Mouse (Mus musculus) thymus, adult 2 months (tissue): ENCODE results near the gene Nop56. TPM values are rescaled to one million over a fixed set of nuclear protein-coding genes. Genes with fewer than 3 reads are reported as not detected.
A peak's percentile ranks its signal among the peaks of the same experiment; 100 is the strongest.

Experiments used
- DNase-seq: peaks from one replicate; pipeline ENCODE4 v3.0.0; 2021
- H3K27ac ChIP-seq: fragments of 200-500 bp; 2 replicates; pipeline ENCODE4 v1.5.1; 2012; ENCODE audit warnings: low read length, control low read depth; ENCODE audit not compliant: control insufficient read depth, insufficient read depth
- H3K27me3 ChIP-seq: fragments of 200-500 bp; 2 replicates; pipeline ENCODE4 v1.6.1; 2012; ENCODE audit warnings: mild to moderate bottlenecking, low read length, moderate library complexity, mixed read lengths; ENCODE audit not compliant: control insufficient read depth, insufficient read depth
- H3K36me3 ChIP-seq: fragments of 200-500 bp; 2 replicates; pipeline ENCODE4 v1.6.1; 2012; ENCODE audit warnings: mild to moderate bottlenecking, low read length, moderate library complexity; ENCODE audit not compliant: control insufficient read depth, insufficient read depth
- H3K4me1 ChIP-seq: fragments of 200-500 bp; replicated peaks from 2 replicates; pipeline ENCODE4 v1.6.1; 2012; ENCODE audit warnings: low read length; ENCODE audit not compliant: control insufficient read depth, insufficient read depth
- H3K4me3 ChIP-seq: fragments of 200-500 bp; 2 replicates; pipeline ENCODE4 v1.5.1; 2012; ENCODE audit warnings: mild to moderate bottlenecking, low read length, control low read depth, moderate library complexity; ENCODE audit not compliant: control insufficient read depth, insufficient read depth
- CTCF ChIP-seq: fragments of 200-500 bp; IDR thresholded peaks from 2 replicates; pipeline ENCODE4 v1.5.1; 2012; ENCODE audit warnings: mild to moderate bottlenecking, control low read depth, low read length, moderate library complexity, borderline replicate concordance; ENCODE audit not compliant: control insufficient read depth, poor library complexity, insufficient read depth; ENCODE audit errors: extremely low read depth
- POLR2A ChIP-seq: fragments of 200-500 bp; IDR thresholded peaks from 2 replicates; pipeline ENCODE4 v1.6.1; 2012; ENCODE audit warnings: mild to moderate bottlenecking, low read length, control low read depth, moderate library complexity; ENCODE audit not compliant: control insufficient read depth, poor library complexity, insufficient read depth; ENCODE audit errors: extremely low read depth
- whole genome bisulfite sequencing: fragments of 180-500 bp; shearing (Covaris S2); methylation state at CpG from one replicate; pipeline ENCODE4 v1.1.7; 2018; 5-methylcytosine and 5-hydroxymethylcytosine counted together
- polyA plus RNA-seq: library from polyadenylated mRNA; depleted of rRNA; stranded (reverse); fragments of >200 nt; gene quantifications from 2 replicates; pipeline ENCODE4 v1.2.3, GENCODE M21; 2012

Gene Nop56
- polyA plus RNA-seq, 1 experiment, result 214 TPM

DNA sequence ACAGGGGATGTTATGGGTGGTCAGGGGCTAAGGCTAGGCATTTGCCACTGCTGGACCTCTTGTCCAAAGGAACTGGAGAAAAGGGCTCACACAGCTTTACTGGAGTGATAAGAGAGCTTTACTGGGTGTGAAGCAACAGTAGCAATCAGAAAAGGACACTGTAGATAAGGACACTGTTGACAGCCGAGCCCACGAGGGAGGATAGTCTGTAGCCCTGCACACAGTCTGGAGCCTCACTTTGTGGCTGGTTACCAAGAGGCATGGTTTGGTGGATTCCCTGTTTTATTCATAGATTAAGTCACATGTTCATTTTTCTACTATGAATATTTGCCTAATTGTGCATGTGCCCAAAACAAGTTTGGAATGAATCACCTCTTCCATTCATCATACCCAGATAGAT, 11.8 kb upstream of the Nop56 start:
- Histone ChIP-seq H3K4me1 (no peaks in the 10 kb centered on the region), H3K27me3 (no peaks in the 10 kb centered on the region), H3K4me3 (no peak overlapping the region), H3K27ac (no peak overlapping the region), H3K36me3 (no peaks in the 10 kb centered on the region)
- no peak for DNase-seq
- 78% methylated on average over 2 of the region's 2 CpGs for WGBS
- TF ChIP-seq CTCF, result no peak
- no peak for TF ChIP-seq POLR2A

DNA sequence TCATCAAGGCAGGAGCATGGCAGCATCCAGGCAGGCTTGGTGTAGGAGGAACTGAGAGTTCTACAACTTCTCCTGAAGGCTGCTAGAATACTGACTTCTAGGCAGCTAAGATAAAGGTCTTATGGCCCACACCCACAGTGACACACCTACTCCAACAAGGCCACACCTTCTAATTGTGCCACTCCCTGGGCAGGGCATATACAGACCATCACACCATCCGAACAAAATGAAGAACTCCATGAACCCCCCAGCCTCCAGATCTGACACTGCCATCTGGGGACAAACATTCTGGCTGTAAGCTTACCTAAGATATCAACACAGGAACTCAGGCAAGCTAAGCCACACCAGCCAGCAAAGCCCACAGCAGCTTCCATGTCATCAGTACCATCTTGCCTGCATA, 8.7 kb upstream of the Nop56 start:
- H3K4me3 ChIP-seq, result no peak overlapping the region
- no peak for TF ChIP-seq POLR2A
- TF ChIP-seq CTCF, result no peak
- WGBS, result 92% methylated on average over 1 of the region's 1 CpGs
- DNase-seq, result no peak
- H3K27ac ChIP-seq, result no peak overlapping the region
- no peaks in the 10 kb centered on the region for H3K36me3 ChIP-seq
- no peaks in the 10 kb centered on the region for H3K4me1 ChIP-seq
- H3K27me3 ChIP-seq, result no peaks in the 10 kb centered on the region

DNA sequence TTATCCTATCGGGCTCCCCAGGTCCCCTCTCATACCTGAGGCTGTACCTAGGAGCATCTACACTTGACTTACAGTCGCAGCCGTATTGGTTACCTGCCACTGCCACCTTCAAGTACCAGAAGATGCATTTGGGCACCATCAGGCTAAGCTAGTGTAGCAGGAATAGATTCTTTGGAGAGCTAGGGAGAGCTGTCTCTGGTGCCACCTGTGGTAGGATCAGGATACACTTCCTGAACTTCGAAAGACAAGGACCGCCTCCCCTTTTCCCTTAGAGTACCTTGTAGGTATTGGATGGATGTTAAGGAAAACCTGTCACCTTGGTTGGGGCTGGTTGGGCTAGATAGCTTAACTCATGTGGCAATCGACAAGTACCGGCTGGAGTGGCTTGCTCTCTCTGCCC, 6.2 kb upstream of the Nop56 start:
- DNase-seq, result no peak
- H3K27me3 ChIP-seq, result no peaks in the 10 kb centered on the region
- no peaks in the 10 kb centered on the region for H3K4me1 ChIP-seq
- no peak overlapping the region for H3K27ac ChIP-seq
- 88% methylated on average over 7 of the region's 7 CpGs for WGBS
- no peak for TF ChIP-seq CTCF
- TF ChIP-seq POLR2A, result no peak
- no peak overlapping the region for H3K4me3 ChIP-seq
- H3K36me3 ChIP-seq, result no peaks in the 10 kb centered on the region

DNA sequence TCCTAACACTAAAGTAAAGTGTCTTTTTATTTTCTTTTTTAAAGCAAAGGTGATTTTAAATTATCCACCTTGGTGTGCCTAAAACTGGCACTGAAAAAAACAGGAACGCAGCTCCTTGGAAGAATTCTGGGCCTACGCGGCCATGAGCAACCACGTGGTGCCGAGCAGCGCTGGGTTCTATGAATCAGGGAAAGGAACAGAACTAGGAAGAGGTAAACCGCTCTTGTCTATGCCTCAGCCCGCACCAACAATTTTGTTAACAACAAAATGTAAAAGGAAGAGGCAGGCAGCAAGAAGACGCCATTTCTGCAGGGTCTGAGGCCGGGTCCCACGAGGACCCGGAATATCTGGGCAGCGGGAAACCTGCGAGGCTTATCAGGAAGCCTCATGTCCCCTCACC, 498 bp upstream of the Nop56 start:
- Histone ChIP-seq H3K27ac (peak overlapping the region; percentile 49), H3K4me1 (peaks cover 7% of the 10 kb centered on the region; the same call in 1 of the 2 replicates), H3K36me3 (peaks cover 26% of the 10 kb centered on the region), H3K4me3 (peak overlapping the region; percentile 64), H3K27me3 (no peaks in the 10 kb centered on the region)
- DNase-seq, result no peak
- no peak for TF ChIP-seq POLR2A
- 0 out of 2 replicates have a peak, but pooled peaks have one; percentile 10 for TF ChIP-seq CTCF
- WGBS, result under 1% methylated on average over 14 of the region's 14 CpGs

DNA sequence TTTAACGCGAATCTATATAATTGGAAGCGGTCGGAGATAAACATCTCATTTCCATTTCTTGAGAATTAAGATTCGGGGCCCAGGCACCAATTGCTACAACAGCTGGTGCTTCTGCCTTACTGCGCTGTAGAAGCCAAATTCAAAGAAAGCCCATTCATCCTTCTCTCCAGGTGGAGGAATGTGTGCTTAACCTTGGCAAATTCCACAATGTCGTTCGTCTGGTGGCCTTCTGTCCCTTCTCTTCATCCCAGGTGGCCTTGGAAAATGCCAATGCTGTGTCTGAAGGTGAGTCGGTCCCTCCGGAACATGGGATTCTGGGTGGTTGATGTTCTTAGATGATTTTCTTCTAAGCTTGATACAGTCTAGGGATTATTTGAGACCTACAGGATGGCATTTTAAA, 632 bp downstream of the Nop56 start:
- H3K36me3 ChIP-seq, result peaks cover 33% of the 10 kb centered on the region
- H3K4me3 ChIP-seq, result peak overlapping the region; percentile 73
- 0 out of 2 replicates have a peak overlapping the region, but pooled peaks have one; percentile 2 for H3K27ac ChIP-seq
- H3K27me3 ChIP-seq, result no peaks in the 10 kb centered on the region
- TF ChIP-seq CTCF, result no peak
- TF ChIP-seq POLR2A, result no peak
- DNase-seq, result no peak
- 3% methylated on average over 10 of the region's 10 CpGs for WGBS
- peaks cover 7% of the 10 kb centered on the region; the same call in 1 of the 2 replicates for H3K4me1 ChIP-seq

GRCm38 (mm10) chr2:130275649-130276048, 1.4 kb downstream of the Nop56 start:
- peaks cover 41% of the 10 kb centered on the region for H3K36me3 ChIP-seq
- WGBS, result 60% methylated on average over 6 of the region's 6 CpGs

GRCm38 (mm10) chr2:130279600-130280091, 5.4 kb downstream of the Nop56 start:
- no peaks in the 10 kb centered on the region for H3K27me3 ChIP-seq
- H3K4me1 ChIP-seq, result peaks cover 14% of the 10 kb centered on the region
- TF ChIP-seq CTCF, result no peak
- no peak overlapping the region for H3K4me3 ChIP-seq
- 77% methylated on average over 8 of the region's 8 CpGs for WGBS
- H3K27ac ChIP-seq, result no peak overlapping the region
- DNase-seq, result no peak
- peaks cover 47% of the 10 kb centered on the region for H3K36me3 ChIP-seq

More at GRCm38 (mm10) chr2:130275649-130276048, 1.4 kb downstream of the Nop56 start:
- peak; percentile 46 for DNase-seq
- H3K27me3 ChIP-seq, result no peaks in the 10 kb centered on the region
- no peak overlapping the region for H3K4me3 ChIP-seq
- TF ChIP-seq CTCF (0 out of 2 replicates have a peak, but pooled peaks have one; percentile 38), POLR2A (no peak)
- H3K27ac ChIP-seq, result no peak overlapping the region
- H3K4me1 ChIP-seq, result peaks cover 7% of the 10 kb centered on the region; the same call in 1 of the 2 replicates
